Mouse (Mus musculus): Measurements from ENCODE around the gene Gm44511. TPM values are rescaled to one million over a fixed set of nuclear protein-coding genes. Genes with fewer than 3 reads are reported as not detected.
"Not testable (repeated sequence)": the region's sequence is repeated elsewhere in the genome, so short reads cannot be mapped to it uniquely, and the experiment has no call there.

The Gm44511 gene
- total and polyA plus RNA-seq, 2 experiments, result 0.37 TPM; not detected in 1

- DNase-seq (ENCODE audit: extremely low read depth, low read depth, low spot score), result no peak
- H3K27me3 ChIP-seq (ENCODE audit: control insufficient read depth, insufficient read depth, low read length), result no peaks in the 10 kb centered on the region
- WGBS, result 27% methylated on average over 5 of the region's 5 CpGs
- H3K36me3 ChIP-seq (ENCODE audit: control insufficient read depth, insufficient read depth, low read length), result no peaks in the 10 kb centered on the region
- peaks cover under 1% of the 10 kb centered on the region; the same call in 1 of the 2 replicates for H3K4me1 ChIP-seq (ENCODE audit: control insufficient read depth, insufficient read depth, low read length)
- TF ChIP-seq CTCF (IDR thresholded peaks at IDR 0.05; ENCODE audit: low read depth, low read length) (no peak), POLR2A (IDR thresholded peaks at IDR 0.05; ENCODE audit: extremely low read depth, insufficient read depth, low read length) (no peak)
- no peak overlapping the region for H3K9ac ChIP-seq (ENCODE audit: low read depth, low read length)
- no peaks in the 10 kb centered on the region for H3K79me2 ChIP-seq (ENCODE audit: control insufficient read depth, insufficient read depth, low read length)
- no peak overlapping the region for H3K27ac ChIP-seq (replicated peaks; ENCODE audit: insufficient read depth, low read depth, low read length)
- no peak overlapping the region for H3K4me3 ChIP-seq (ENCODE audit: insufficient read depth, low read depth, low read length)
Measured at GRCm38 (mm10) chr6:128764598-128764997, 61.5 kb downstream of the Gm44511 start.

GRCm38 (mm10) chr6:128763736-128764523 is 62.2 kb downstream of the Gm44511 start:
- no peak overlapping the region for H3K27ac ChIP-seq (replicated peaks; ENCODE audit: insufficient read depth, low read depth, low read length)
- H3K4me3 ChIP-seq (ENCODE audit: insufficient read depth, low read depth, low read length), result peak overlapping the region; percentile 41
- WGBS, result 6% methylated on average over 30 of the region's 30 CpGs
- no peaks in the 10 kb centered on the region for H3K36me3 ChIP-seq (ENCODE audit: control insufficient read depth, insufficient read depth, low read length)
- TF ChIP-seq CTCF (IDR thresholded peaks at IDR 0.05; ENCODE audit: low read depth, low read length), result peak; percentile 82
- no peak for TF ChIP-seq POLR2A (IDR thresholded peaks at IDR 0.05; ENCODE audit: extremely low read depth, insufficient read depth, low read length)
- no peaks in the 10 kb centered on the region for H3K27me3 ChIP-seq (ENCODE audit: control insufficient read depth, insufficient read depth, low read length)
- peaks cover 1% of the 10 kb centered on the region; the same call in 1 of the 2 replicates for H3K4me1 ChIP-seq (ENCODE audit: control insufficient read depth, insufficient read depth, low read length)
- no peak overlapping the region for H3K9ac ChIP-seq (ENCODE audit: low read depth, low read length)
- DNase-seq (ENCODE audit: extremely low read depth, low read depth, low spot score), result peak; percentile 97
- H3K79me2 ChIP-seq (ENCODE audit: control insufficient read depth, insufficient read depth, low read length), result no peaks in the 10 kb centered on the region

GRCm38 (mm10) chr6:128762892-128763670 is 63.0 kb downstream of the Gm44511 start:
- not testable (repeated sequence) for H3K9ac ChIP-seq (ENCODE audit: low read depth, low read length); H3K79me2 ChIP-seq (ENCODE audit: control insufficient read depth, insufficient read depth, low read length); H3K27ac ChIP-seq (replicated peaks; ENCODE audit: insufficient read depth, low read depth, low read length); H3K4me3 ChIP-seq (ENCODE audit: insufficient read depth, low read depth, low read length); H3K36me3 ChIP-seq (ENCODE audit: control insufficient read depth, insufficient read depth, low read length); H3K27me3 ChIP-seq (ENCODE audit: control insufficient read depth, insufficient read depth, low read length); DNase-seq (ENCODE audit: extremely low read depth, low read depth, low spot score); H3K4me1 ChIP-seq (ENCODE audit: control insufficient read depth, insufficient read depth, low read length)
- WGBS, result 89% methylated on average over 10 of the region's 10 CpGs

- 52% methylated on average over 5 of the region's 5 CpGs for WGBS
Measured at GRCm38 (mm10) chr6:128761144-128761540, 65.0 kb downstream of the Gm44511 start.

GRCm38 (mm10) chr6:128760416-128761143 is 65.5 kb downstream of the Gm44511 start:
- DNase-seq (ENCODE audit: extremely low read depth, low read depth, low spot score), result peak; percentile 69
- under 1% methylated on average over 44 of the region's 44 CpGs for WGBS
- peak overlapping the region; percentile 79 for H3K4me3 ChIP-seq (ENCODE audit: insufficient read depth, low read depth, low read length)
- H3K4me1 ChIP-seq (ENCODE audit: control insufficient read depth, insufficient read depth, low read length); H3K36me3 ChIP-seq (ENCODE audit: control insufficient read depth, insufficient read depth, low read length); H3K27me3 ChIP-seq (ENCODE audit: control insufficient read depth, insufficient read depth, low read length); H3K79me2 ChIP-seq (ENCODE audit: control insufficient read depth, insufficient read depth, low read length): not testable (repeated sequence)
- H3K27ac ChIP-seq (replicated peaks; ENCODE audit: insufficient read depth, low read depth, low read length), result peak overlapping the region; percentile 70
- peak overlapping the region; percentile 73 for H3K9ac ChIP-seq (ENCODE audit: low read depth, low read length)
- TF ChIP-seq CTCF (IDR thresholded peaks at IDR 0.05; ENCODE audit: low read depth, low read length), result peak; percentile 70

More at GRCm38 (mm10) chr6:128761144-128761540, 65.0 kb downstream of the Gm44511 start:
- peaks cover 1% of the 10 kb centered on the region; the same call in 1 of the 2 replicates for H3K4me1 ChIP-seq (ENCODE audit: control insufficient read depth, insufficient read depth, low read length)
- H3K27ac ChIP-seq (replicated peaks; ENCODE audit: insufficient read depth, low read depth, low read length), result no peak overlapping the region
- no peaks in the 10 kb centered on the region for H3K79me2 ChIP-seq (ENCODE audit: control insufficient read depth, insufficient read depth, low read length)
- no peak for DNase-seq (ENCODE audit: extremely low read depth, low read depth, low spot score)
- H3K36me3 ChIP-seq (ENCODE audit: control insufficient read depth, insufficient read depth, low read length), result no peaks in the 10 kb centered on the region
- no peak for TF ChIP-seq POLR2A (IDR thresholded peaks at IDR 0.05; ENCODE audit: extremely low read depth, insufficient read depth, low read length)
- no peak for TF ChIP-seq CTCF (IDR thresholded peaks at IDR 0.05; ENCODE audit: low read depth, low read length)
- no peak overlapping the region for H3K4me3 ChIP-seq (ENCODE audit: insufficient read depth, low read depth, low read length)
- H3K27me3 ChIP-seq (ENCODE audit: control insufficient read depth, insufficient read depth, low read length), result no peaks in the 10 kb centered on the region
- H3K9ac ChIP-seq (ENCODE audit: low read depth, low read length), result no peak overlapping the region

GRCm38 (mm10) chr6:128760016-128760415 is 66.1 kb downstream of the Gm44511 start:
- H3K4me3 ChIP-seq (ENCODE audit: insufficient read depth, low read depth, low read length), result peak overlapping the region; percentile 79
- under 1% methylated on average over 22 of the region's 22 CpGs for WGBS
- not testable (repeated sequence) for H3K36me3 ChIP-seq (ENCODE audit: control insufficient read depth, insufficient read depth, low read length); H3K4me1 ChIP-seq (ENCODE audit: control insufficient read depth, insufficient read depth, low read length); H3K79me2 ChIP-seq (ENCODE audit: control insufficient read depth, insufficient read depth, low read length); H3K27me3 ChIP-seq (ENCODE audit: control insufficient read depth, insufficient read depth, low read length)
- peak overlapping the region; percentile 70 for H3K27ac ChIP-seq (replicated peaks; ENCODE audit: insufficient read depth, low read depth, low read length)
- H3K9ac ChIP-seq (ENCODE audit: low read depth, low read length), result peak overlapping the region; percentile 73
- peak; percentile 83 for DNase-seq (ENCODE audit: extremely low read depth, low read depth, low spot score)
